Mouse (Mus musculus): ENCODE measurements around the gene Get4. TPM values are rescaled to one million over a fixed set of nuclear protein-coding genes. Genes with fewer than 3 reads are reported as not detected.

The Get4 gene
- total and polyA plus RNA-seq, 3 experiments, result 22.3 to 68.0 (median 37.3) TPM

DNA sequence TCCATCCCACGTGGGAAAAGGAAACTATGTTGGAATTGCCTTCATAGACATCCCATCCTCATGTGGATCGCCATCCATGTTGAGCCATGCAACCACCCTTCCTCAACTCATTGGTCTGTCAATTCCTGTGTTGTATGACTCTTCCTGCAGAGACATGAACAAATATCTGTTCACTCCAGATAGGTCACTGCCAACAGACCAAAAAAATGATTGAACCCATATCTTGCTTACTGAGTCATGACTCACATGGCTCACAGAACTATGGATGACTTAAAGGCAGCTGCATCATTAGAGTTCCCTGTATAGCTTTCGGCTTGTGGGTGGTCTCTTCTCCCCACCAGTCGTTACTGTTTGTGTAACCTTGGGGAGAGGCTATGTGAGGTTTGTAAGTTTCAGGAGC lies 9.3 kb downstream of the Get4 start:
- Histone ChIP-seq H3K4me1 (ENCODE audit: insufficient read depth, low read depth, low read length) (peaks cover 23% of the 10 kb centered on the region), H3K27me3 (ENCODE audit: insufficient read depth, low read length) (no peaks in the 10 kb centered on the region), H3K4me3 (ENCODE audit: low read depth, low read length) (no peak overlapping the region), H3K36me3 (replicated peaks) (peaks cover 98% of the 10 kb centered on the region), H3K9me3 (replicated peaks) (no peaks in the 10 kb centered on the region)
- ATAC-seq (ENCODE audit: extremely low read depth, insufficient number of reproducible peaks, low FRiP score, poor library complexity, severe bottlenecking), result no peak
- TF ChIP-seq GATA2 (IDR thresholded peaks at IDR 0.05; ENCODE audit: borderline replicate concordance, low read depth, low read length) (no peak), TAL1 (conservative IDR thresholded peaks at IDR 0.05; ENCODE audit: low read depth, low read length) (no peak), GATA1 (IDR thresholded peaks at IDR 0.05; ENCODE audit: borderline replicate concordance, low read length) (no peak), POLR2AphosphoS5 (IDR thresholded peaks at IDR 0.05; ENCODE audit: insufficient replicate concordance, low read depth, low read length) (no peak), CTCF (IDR thresholded peaks at IDR 0.05; ENCODE audit: low read depth, low read length) (no peak)
- DNase-seq (ENCODE audit: low spot score), result no peak

DNA sequence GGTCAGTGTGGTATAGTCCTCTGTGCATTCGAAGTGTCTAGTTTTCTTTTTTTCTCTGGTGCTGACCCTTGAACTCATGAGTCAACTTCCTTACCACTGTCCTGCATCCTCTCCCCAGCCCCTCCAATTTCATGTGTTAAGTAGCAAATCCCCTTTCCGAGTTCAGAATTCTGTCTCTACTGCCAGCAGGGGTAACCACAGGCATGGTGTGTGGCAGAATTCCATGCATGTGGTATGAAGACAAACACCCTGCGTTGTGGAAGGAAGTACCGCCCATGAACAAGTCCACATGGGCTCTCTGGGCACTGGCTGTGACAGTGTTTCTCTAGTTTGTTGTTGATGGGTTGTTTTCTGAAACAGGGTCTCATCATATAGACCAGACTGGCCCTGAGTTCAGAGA lies 15.5 kb downstream of the Get4 start:
- H3K9me3 ChIP-seq (replicated peaks), result no peaks in the 10 kb centered on the region
- H3K4me3 ChIP-seq (ENCODE audit: low read depth, low read length), result no peak overlapping the region
- H3K36me3 ChIP-seq (replicated peaks), result peaks cover 83% of the 10 kb centered on the region
- no peaks in the 10 kb centered on the region for H3K27me3 ChIP-seq (ENCODE audit: insufficient read depth, low read length)
- no peak for ATAC-seq (ENCODE audit: extremely low read depth, insufficient number of reproducible peaks, low FRiP score, poor library complexity, severe bottlenecking)
- DNase-seq (ENCODE audit: low spot score), result no peak
- H3K4me1 ChIP-seq (ENCODE audit: insufficient read depth, low read depth, low read length), result peaks cover 17% of the 10 kb centered on the region
- TF ChIP-seq POLR2AphosphoS5 (IDR thresholded peaks at IDR 0.05; ENCODE audit: insufficient replicate concordance, low read depth, low read length) (no peak), CTCF (IDR thresholded peaks at IDR 0.05; ENCODE audit: low read depth, low read length) (no peak), GATA1 (IDR thresholded peaks at IDR 0.05; ENCODE audit: borderline replicate concordance, low read length) (no peak), TAL1 (conservative IDR thresholded peaks at IDR 0.05; ENCODE audit: low read depth, low read length) (no peak), GATA2 (IDR thresholded peaks at IDR 0.05; ENCODE audit: borderline replicate concordance, low read depth, low read length) (no peak)

GRCm38 (mm10) chr5:139270806-139271521 lies 18.8 kb downstream of the Get4 start:
- H3K36me3 ChIP-seq (replicated peaks), result peaks cover 50% of the 10 kb centered on the region
- ATAC-seq (ENCODE audit: extremely low read depth, insufficient number of reproducible peaks, low FRiP score, poor library complexity, severe bottlenecking), result no peak
- no peak for TF ChIP-seq TAL1 (conservative IDR thresholded peaks at IDR 0.05; ENCODE audit: low read depth, low read length)
- no peak for TF ChIP-seq CTCF (IDR thresholded peaks at IDR 0.05; ENCODE audit: low read depth, low read length)

GRCm38 (mm10) chr5:139271994-139272554 lies 19.9 kb downstream of the Get4 start:
- no peak for TF ChIP-seq GATA2 (IDR thresholded peaks at IDR 0.05; ENCODE audit: borderline replicate concordance, low read depth, low read length)
- no peak for TF ChIP-seq TAL1 (conservative IDR thresholded peaks at IDR 0.05; ENCODE audit: low read depth, low read length)
- TF ChIP-seq GATA1 (IDR thresholded peaks at IDR 0.05; ENCODE audit: borderline replicate concordance, low read length), result no peak
- no peak for TF ChIP-seq POLR2AphosphoS5 (IDR thresholded peaks at IDR 0.05; ENCODE audit: insufficient replicate concordance, low read depth, low read length)
- no peak for TF ChIP-seq CTCF (IDR thresholded peaks at IDR 0.05; ENCODE audit: low read depth, low read length)
- Histone ChIP-seq H3K36me3 (replicated peaks) (peaks cover 39% of the 10 kb centered on the region), H3K4me1 (ENCODE audit: insufficient read depth, low read depth, low read length) (peaks cover 32% of the 10 kb centered on the region), H3K9me3 (replicated peaks) (no peaks in the 10 kb centered on the region), H3K4me3 (ENCODE audit: low read depth, low read length) (no peak overlapping the region), H3K27me3 (ENCODE audit: insufficient read depth, low read length) (peaks cover 9% of the 10 kb centered on the region; the same call in 1 of the 2 replicates)
- ATAC-seq (ENCODE audit: extremely low read depth, insufficient number of reproducible peaks, low FRiP score, poor library complexity, severe bottlenecking), result no peak
- no peak for DNase-seq (ENCODE audit: low spot score)

More at GRCm38 (mm10) chr5:139270806-139271521, 18.8 kb downstream of the Get4 start:
- H3K4me1 ChIP-seq (ENCODE audit: insufficient read depth, low read depth, low read length), result peaks cover 32% of the 10 kb centered on the region
- H3K4me3 ChIP-seq (ENCODE audit: low read depth, low read length), result no peak overlapping the region
- no peaks in the 10 kb centered on the region for H3K9me3 ChIP-seq (replicated peaks)
- no peak for DNase-seq (ENCODE audit: low spot score)
- peaks cover 9% of the 10 kb centered on the region; the same call in 1 of the 2 replicates for H3K27me3 ChIP-seq (ENCODE audit: insufficient read depth, low read length)

GRCm38 (mm10) chr5:139277287-139277686 lies 25.2 kb downstream of the Get4 start:
- ATAC-seq (ENCODE audit: extremely low read depth, insufficient number of reproducible peaks, low FRiP score, poor library complexity, severe bottlenecking) (no peak), DNase-seq (ENCODE audit: low spot score) (no peak)
- TF ChIP-seq TAL1 (conservative IDR thresholded peaks at IDR 0.05; ENCODE audit: low read depth, low read length) (no peak), GATA1 (IDR thresholded peaks at IDR 0.05; ENCODE audit: borderline replicate concordance, low read length) (no peak), CTCF (IDR thresholded peaks at IDR 0.05; ENCODE audit: low read depth, low read length) (no peak), GATA2 (IDR thresholded peaks at IDR 0.05; ENCODE audit: borderline replicate concordance, low read depth, low read length) (no peak), POLR2AphosphoS5 (IDR thresholded peaks at IDR 0.05; ENCODE audit: insufficient replicate concordance, low read depth, low read length) (no peak)
- no peaks in the 10 kb centered on the region for H3K36me3 ChIP-seq (replicated peaks)
- peaks cover 36% of the 10 kb centered on the region for H3K27me3 ChIP-seq (ENCODE audit: insufficient read depth, low read length)
- H3K9me3 ChIP-seq (replicated peaks), result no peaks in the 10 kb centered on the region
- no peak overlapping the region for H3K4me3 ChIP-seq (ENCODE audit: low read depth, low read length)
- H3K4me1 ChIP-seq (ENCODE audit: insufficient read depth, low read depth, low read length), result peaks cover 54% of the 10 kb centered on the region

DNA sequence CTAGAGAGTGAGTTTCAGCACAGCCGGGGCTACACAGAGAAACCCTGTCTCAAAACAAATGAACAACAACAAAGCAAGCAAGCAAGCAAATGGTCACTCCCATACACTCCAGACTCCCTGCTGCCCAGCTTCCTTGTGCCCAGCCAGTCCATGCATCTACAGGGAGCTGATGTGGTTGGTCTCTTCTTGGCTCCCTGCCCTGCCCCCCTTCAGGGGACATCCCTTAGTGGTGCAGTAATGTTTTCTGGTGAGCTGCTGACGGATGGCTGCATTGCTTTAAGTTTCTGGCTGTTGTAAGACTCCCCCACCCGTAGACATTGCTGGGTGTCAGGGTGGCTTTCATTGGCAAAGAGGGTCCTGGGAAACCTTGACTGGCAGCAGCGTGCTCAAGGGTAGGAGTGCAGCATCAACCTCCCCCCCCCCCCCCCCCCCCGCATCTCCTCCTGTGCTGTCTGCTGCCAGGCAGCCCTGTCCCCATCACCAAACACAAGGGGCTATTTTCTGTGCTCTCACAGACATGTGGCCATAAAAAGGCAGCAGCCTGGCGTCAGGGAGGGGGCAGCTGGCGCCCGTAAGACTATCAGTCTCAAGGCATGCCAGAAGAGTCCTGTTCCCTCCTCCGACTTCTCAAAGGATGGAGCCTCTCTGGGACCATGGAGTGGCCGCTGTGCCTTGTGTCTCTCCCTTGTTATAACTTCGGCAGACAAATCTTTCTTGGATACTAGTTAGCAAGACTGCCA lies 29.4 kb downstream of the Get4 start:
- Histone ChIP-seq H3K27me3 (ENCODE audit: insufficient read depth, low read length) (peaks cover 42% of the 10 kb centered on the region), H3K36me3 (replicated peaks) (no peaks in the 10 kb centered on the region), H3K4me3 (ENCODE audit: low read depth, low read length) (no peak overlapping the region), H3K4me1 (ENCODE audit: insufficient read depth, low read depth, low read length) (peaks cover 63% of the 10 kb centered on the region), H3K9me3 (replicated peaks) (no peaks in the 10 kb centered on the region)
- ATAC-seq (ENCODE audit: extremely low read depth, insufficient number of reproducible peaks, low FRiP score, poor library complexity, severe bottlenecking) (no peak), DNase-seq (ENCODE audit: low spot score) (no peak)
- no peak for TF ChIP-seq GATA1 (IDR thresholded peaks at IDR 0.05; ENCODE audit: borderline replicate concordance, low read length)
- no peak for TF ChIP-seq CTCF (IDR thresholded peaks at IDR 0.05; ENCODE audit: low read depth, low read length)
- no peak for TF ChIP-seq POLR2AphosphoS5 (IDR thresholded peaks at IDR 0.05; ENCODE audit: insufficient replicate concordance, low read depth, low read length)
- TF ChIP-seq TAL1 (conservative IDR thresholded peaks at IDR 0.05; ENCODE audit: low read depth, low read length), result no peak
- TF ChIP-seq GATA2 (IDR thresholded peaks at IDR 0.05; ENCODE audit: borderline replicate concordance, low read depth, low read length), result no peak
